Mouse (Mus musculus) small intestine, adult 2 months (tissue): ENCODE data around the gene Gltpd2.

ENCODE experiments used
- CTCF ChIP-seq: fragments of 200-500 bp; IDR thresholded peaks from 2 replicates; pipeline ENCODE4 v1.5.1; 2012; ENCODE audit warnings: low read depth, mild to moderate bottlenecking, control low read depth, inconsistent platforms, low read length, moderate library complexity, mixed read lengths; ENCODE audit not compliant: insufficient replicate concordance, insufficient read length; ENCODE audit errors: extremely low read depth
- POLR2A ChIP-seq: fragments of 200-500 bp; IDR thresholded peaks from 2 replicates; pipeline ENCODE4 v1.6.1; 2012; ENCODE audit warnings: low read depth, mild to moderate bottlenecking, control low read depth, inconsistent platforms, low read length, moderate library complexity

GRCm38 (mm10) chr11:70525184-70525678 is 6.2 kb downstream of the Gltpd2 start, which contains the start of gene Psmb6:
- TF ChIP-seq CTCF (no peak), POLR2A (peak; percentile 91; the same call in 1 of the 2 replicates)
